Mouse (Mus musculus) small intestine, adult 2 months (tissue): ENCODE data around the gene Hmga1. TPM values are rescaled to one million over a fixed set of nuclear protein-coding genes. Genes with fewer than 3 reads are reported as not detected.

Experiments
- H3K27ac ChIP-seq: fragments of 200-500 bp; 2 replicates; pipeline ENCODE4 v1.5.1; 2012; ENCODE audit warnings: low read depth, low read length, control low read depth, inconsistent platforms; ENCODE audit not compliant: insufficient read depth
- H3K27me3 ChIP-seq: fragments of 200-500 bp; 2 replicates; pipeline ENCODE4 v1.6.1; 2012; ENCODE audit warnings: mild to moderate bottlenecking, moderate library complexity, low read length, inconsistent platforms; ENCODE audit not compliant: control insufficient read depth, insufficient read depth
- H3K36me3 ChIP-seq: fragments of 200-500 bp; 2 replicates; pipeline ENCODE4 v1.6.1; 2012; ENCODE audit warnings: mild to moderate bottlenecking, low read length, control low read depth, inconsistent platforms; ENCODE audit not compliant: control insufficient read depth, insufficient read depth
- H3K4me1 ChIP-seq: fragments of 200-500 bp; 2 replicates; pipeline ENCODE4 v1.6.1; 2012; ENCODE audit warnings: low read length, inconsistent platforms, mixed read lengths; ENCODE audit not compliant: control insufficient read depth, insufficient read depth, insufficient read length
- H3K4me3 ChIP-seq: fragments of 200-500 bp; 2 replicates; pipeline ENCODE4 v1.5.1; 2012; ENCODE audit warnings: low read depth, mild to moderate bottlenecking, control low read depth, inconsistent platforms, low read length, moderate library complexity
- CTCF ChIP-seq: fragments of 200-500 bp; IDR thresholded peaks from 2 replicates; pipeline ENCODE4 v1.5.1; 2012; ENCODE audit warnings: low read depth, mild to moderate bottlenecking, control low read depth, inconsistent platforms, low read length, moderate library complexity, mixed read lengths; ENCODE audit not compliant: insufficient replicate concordance, insufficient read length; ENCODE audit errors: extremely low read depth
- POLR2A ChIP-seq: fragments of 200-500 bp; IDR thresholded peaks from 2 replicates; pipeline ENCODE4 v1.6.1; 2012; ENCODE audit warnings: low read depth, mild to moderate bottlenecking, control low read depth, inconsistent platforms, low read length, moderate library complexity
- WGBS: fragments of 180-500 bp; shearing (Covaris S2); methylation state at CpG from one replicate; pipeline ENCODE4 v1.1.7; 2018; 5-methylcytosine and 5-hydroxymethylcytosine counted together
- polyA plus RNA-seq: library from polyadenylated mRNA; depleted of rRNA; stranded (reverse); fragments of >200 nt; gene quantifications from 2 replicates; pipeline ENCODE4 v1.2.3, GENCODE M21; 2012

Gene Hmga1
- polyA plus RNA-seq, 1 experiment = 91.0 TPM

- WGBS = 52% methylated on average over 10 of the region's 11 CpGs
- Histone ChIP-seq H3K4me1 (peaks cover 17% of the 10 kb centered on the region), H3K27ac (no peak overlapping the region), H3K4me3 (no peak overlapping the region), H3K36me3 (peaks cover 6% of the 10 kb centered on the region), H3K27me3 (no peaks in the 10 kb centered on the region)
- no peak for TF ChIP-seq POLR2A
- TF ChIP-seq CTCF = no peak
Observed at GRCm38 (mm10) chr17:27561809-27562526, 5.7 kb downstream of the Hmga1 start.

- H3K4me1 ChIP-seq = peaks cover 15% of the 10 kb centered on the region
- no peak overlapping the region for H3K4me3 ChIP-seq
- no peaks in the 10 kb centered on the region for H3K27me3 ChIP-seq
- peaks cover 6% of the 10 kb centered on the region for H3K36me3 ChIP-seq
- WGBS = 48% methylated on average over 7 of the region's 7 CpGs
- H3K27ac ChIP-seq = no peak overlapping the region
- no peak for TF ChIP-seq CTCF
- TF ChIP-seq POLR2A = no peak
Observed at GRCm38 (mm10) chr17:27563771-27564244, 7.5 kb downstream of the Hmga1 start.

- Histone ChIP-seq H3K4me3 (peak overlapping the region; percentile 76), H3K4me1 (peaks cover 11% of the 10 kb centered on the region), H3K27ac (no peak overlapping the region), H3K36me3 (peaks cover 6% of the 10 kb centered on the region), H3K27me3 (no peaks in the 10 kb centered on the region)
- TF ChIP-seq CTCF (0 out of 2 replicates have a peak, but pooled peaks have one; percentile 14), POLR2A (no peak)
- 15% methylated on average over 20 of the region's 20 CpGs for WGBS
Observed at GRCm38 (mm10) chr17:27564391-27565162, 8.3 kb downstream of the Hmga1 start.

- H3K27ac ChIP-seq = no peak within 1 kb of the TSS
- peaks cover 6% of the 10 kb centered on the region for H3K36me3 ChIP-seq
- H3K4me3 ChIP-seq = peak within 1 kb of the TSS; percentile 76
- under 1% methylated on average over 58 of the region's 58 CpGs for WGBS
- H3K4me1 ChIP-seq = peaks cover 11% of the 10 kb centered on the region
- peak; percentile 72; the same call in 1 of the 2 replicates for TF ChIP-seq POLR2A
- TF ChIP-seq CTCF = peak; percentile 78
- H3K27me3 ChIP-seq = no peaks in the 10 kb centered on the region
Observed at GRCm38 (mm10) chr17:27565163-27565941, 9.1 kb downstream of the Hmga1 start, which contains the start of gene AI413582. AI413582 (minus strand) TSS chr17:27565756.

- Histone ChIP-seq H3K4me3 (peak overlapping the region; percentile 73), H3K4me1 (peaks cover 11% of the 10 kb centered on the region), H3K27ac (no peak overlapping the region), H3K27me3 (no peaks in the 10 kb centered on the region), H3K36me3 (peaks cover 5% of the 10 kb centered on the region)
- WGBS = under 1% methylated on average over 13 of the region's 13 CpGs
- no peak for TF ChIP-seq POLR2A
- no peak for TF ChIP-seq CTCF
Observed at GRCm38 (mm10) chr17:27565942-27566267, 9.6 kb downstream of the Hmga1 start.

- 91% methylated on average over 5 of the region's 5 CpGs for WGBS
- TF ChIP-seq CTCF (no peak), POLR2A (no peak)
- Histone ChIP-seq H3K4me1 (peaks cover 11% of the 10 kb centered on the region), H3K4me3 (no peak overlapping the region), H3K27me3 (no peaks in the 10 kb centered on the region), H3K27ac (no peak overlapping the region), H3K36me3 (no peaks in the 10 kb centered on the region; the same call in 1 of the 2 replicates)
Observed at GRCm38 (mm10) chr17:27568228-27568627, 11.9 kb downstream of the Hmga1 start.
